Mouse (Mus musculus) lung, embryonic 16.5 days (tissue): ENCODE data around the gene Tango2. TPM values are rescaled to one million over a fixed set of nuclear protein-coding genes. Genes with fewer than 3 reads are reported as not detected.

Source experiments
- ATAC-seq: fragments of 200-750 bp; cut with Nextera tagmentation; 2 replicates; pipeline ENCODE4 v1.8.0; 2017; ENCODE audit warnings: low read depth, mild to moderate bottlenecking, moderate library complexity
- H3K27ac ChIP-seq: fragments of 300-500 bp; sonication (generic); 2 replicates; pipeline ENCODE4 v1.5.1; 2014; ENCODE audit warnings: mild to moderate bottlenecking, control low read depth, low read length
- H3K27me3 ChIP-seq: fragments of 300-500 bp; sonication (generic); 2 replicates; pipeline ENCODE4 v1.6.1; 2014; ENCODE audit warnings: low read depth, low read length, mixed read lengths; ENCODE audit not compliant: control insufficient read depth, insufficient read depth
- H3K36me3 ChIP-seq: fragments of 300-500 bp; sonication (generic); 2 replicates; pipeline ENCODE4 v1.6.1; 2014; ENCODE audit warnings: low read length; ENCODE audit not compliant: control insufficient read depth, insufficient read depth
- H3K4me1 ChIP-seq: fragments of 300-500 bp; sonication (generic); replicated peaks from 2 replicates; pipeline ENCODE4 v1.6.1; 2014; ENCODE audit warnings: low read length, mixed read lengths; ENCODE audit not compliant: control insufficient read depth, insufficient read depth
- H3K4me2 ChIP-seq: fragments of 300-500 bp; sonication (generic); 2 replicates; pipeline ENCODE4 v1.6.1; 2014; ENCODE audit warnings: low read depth, low read length, control low read depth
- H3K4me3 ChIP-seq: fragments of 300-500 bp; sonication (generic); 2 replicates; pipeline ENCODE4 v1.5.1; 2014; ENCODE audit warnings: mild to moderate bottlenecking, low read length, control low read depth
- H3K9ac ChIP-seq: fragments of 300-500 bp; sonication (generic); 2 replicates; pipeline ENCODE4 v1.6.1; 2014; ENCODE audit warnings: low read length, control low read depth
- H3K9me3 ChIP-seq: fragments of 300-500 bp; sonication (generic); 2 replicates; pipeline ENCODE4 v1.6.1; 2016; ENCODE audit warnings: low read length; ENCODE audit not compliant: control insufficient read depth
- WGBS: fragments of 180-500 bp; shearing (Covaris S2); extraction: QIAGEN DNeasy Blood & Tissue Kit; methylation state at CpG from one replicate; pipeline ENCODE4 v1.1.7; 2014; 5-methylcytosine and 5-hydroxymethylcytosine counted together
- microRNA counts: library from miRNA; unstranded; fragments of <30 nt; microRNA quantifications from one replicate; lab custom pipeline; 2016
- microRNA-seq: library from miRNA; unstranded; fragments of <30 nt; microRNA quantifications from one replicate; pipeline ENCODE4, GENCODE M21; 2016
- polyA plus RNA-seq: library from polyadenylated mRNA; unstranded; fragments of >200 nt; fragmentation: Nextera tagmentation; extraction: Ambion mirVana; gene quantifications from 2 replicates; pipeline ENCODE4 v1.2.1, GENCODE M21; 2015

The Tango2 gene
- polyA plus RNA-seq, 1 experiment from 2014 or later, result 27.0 TPM

GRCm38 (mm10) chr16:18252736-18253135 is 95.2 kb downstream of the Tango2 start:
- 78% methylated on average over 6 of the region's 6 CpGs for WGBS
- no peak for ATAC-seq
- Histone ChIP-seq H3K9me3 (no peaks in the 10 kb centered on the region), H3K27ac (no peak overlapping the region), H3K4me3 (no peak overlapping the region), H3K9ac (no peak overlapping the region), H3K36me3 (peaks cover 47% of the 10 kb centered on the region), H3K4me2 (no peak overlapping the region), H3K27me3 (no peaks in the 10 kb centered on the region), H3K4me1 (peaks cover 14% of the 10 kb centered on the region)

GRCm38 (mm10) chr16:18250828-18251790 is 96.8 kb downstream of the Tango2 start:
- Histone ChIP-seq H3K9ac (no peak overlapping the region; the same call in 1 of the 2 replicates), H3K36me3 (peaks cover 37% of the 10 kb centered on the region), H3K4me2 (no peak overlapping the region), H3K4me1 (peaks cover 22% of the 10 kb centered on the region), H3K9me3 (no peaks in the 10 kb centered on the region), H3K27me3 (no peaks in the 10 kb centered on the region), H3K4me3 (no peak overlapping the region), H3K27ac (no peak overlapping the region)
- ATAC-seq, result no peak
- WGBS, result 54% methylated on average over 10 of the region's 10 CpGs

MicroRNA genes within 50 kb of the gene (microRNA counts, 519-probe panel; counts per million panel counts)
- microRNA mmu-miR-1306 (lab: Ali Mortazavi, UCI), result 1,709 counts per million, percentile 25 among the panel's probes with 10 or more counts
- 3,042 counts per million, percentile 58 among the panel's probes with 10 or more counts for microRNA mmu-miR-185 (lab: Ali Mortazavi, UCI)

Small RNA genes within 50 kb of the gene (microRNA-seq; reads per million reads assigned to microRNA genes)
- gene Gm24572 (not detected), gene Gm26219 (not detected), gene Mir1306 (202 reads per million, percentile 57 among the genes with 10 or more reads in this experiment), gene Mir185 (265 reads per million, percentile 61 among the genes with 10 or more reads in this experiment)

Other genes with a start within 250 kb of the Tango2 start
- 0.35 TPM in 2 replicates for gene Rtn4r, start 220.5 kb downstream of the Tango2 start, polyA plus RNA-seq
- gene Ccdc188, start 130.2 kb downstream of the Tango2 start, polyA plus RNA-seq, result not detected in 2 replicates
- 9.1 and 9.3 TPM in 2 replicates for gene Zdhhc8, start 113.0 kb downstream of the Tango2 start, polyA plus RNA-seq
- 95.2 and 106 TPM in 2 replicates for gene Trmt2a, start 99.4 kb downstream of the Tango2 start, polyA plus RNA-seq
- 459 and 514 TPM in 2 replicates for gene Ranbp1, start 99.4 kb downstream of the Tango2 start, polyA plus RNA-seq
- gene Gm49776, start 89.8 kb downstream of the Tango2 start, polyA plus RNA-seq, result 1.8 and 2.8 TPM in 2 replicates
- gene Dgcr8, start 58.9 kb downstream of the Tango2 start, polyA plus RNA-seq, result 26.6 and 28.8 TPM in 2 replicates
- gene Arvcf, start 79 bp upstream of the Tango2 start, polyA plus RNA-seq, result 34.0 and 36.7 TPM in 2 replicates
- 22.0 and 22.1 TPM in 2 replicates for gene Txnrd2, start 78.3 kb upstream of the Tango2 start, polyA plus RNA-seq
- gene Comt, start 78.7 kb upstream of the Tango2 start, polyA plus RNA-seq, result 124 and 125 TPM in 2 replicates
- gene Gnb1l, start 150.6 kb upstream of the Tango2 start, polyA plus RNA-seq, result 14.1 and 14.3 TPM in 2 replicates
- 4.0 and 4.5 TPM in 2 replicates for gene Rtl10, start 150.8 kb upstream of the Tango2 start, polyA plus RNA-seq
- gene Tbx1, start 242.6 kb upstream of the Tango2 start, polyA plus RNA-seq, result 5.5 and 6.2 TPM in 2 replicates